Mouse (Mus musculus): ENCODE results near the gene Pum3. TPM values are rescaled to one million over a fixed set of nuclear protein-coding genes. Genes with fewer than 3 reads are reported as not detected.

Pum3 gene
- total and polyA plus RNA-seq, 3 experiments = 98.3 to 181 (median 166) TPM

- no peaks in the 10 kb centered on the region for H3K36me3 ChIP-seq (ENCODE audit: control insufficient read depth in 1 of 2, insufficient read depth in 2 of 2, low read length in 2 of 2)
- DNase-seq (ENCODE audit: low read depth, low spot score) = no peak
- no peaks in the 10 kb centered on the region for H3K79me2 ChIP-seq (ENCODE audit: control insufficient read depth, insufficient read depth, low read length, poor library complexity)
- no peaks in the 10 kb centered on the region for H3K9me3 ChIP-seq (replicated peaks; ENCODE audit: insufficient read depth, low read length)
- no peak overlapping the region for H3K9ac ChIP-seq (ENCODE audit: control insufficient read depth, low read depth, low read length, poor library complexity, severe bottlenecking)
- TF ChIP-seq MAFK (IDR thresholded peaks at IDR 0.05; ENCODE audit: borderline replicate concordance, low read depth, low read length) = no peak
- no peak for TF ChIP-seq MXI1 (IDR thresholded peaks at IDR 0.05; ENCODE audit: low read depth, low read length)
- no peak for TF ChIP-seq RAD21 (IDR thresholded peaks at IDR 0.05; ENCODE audit: low read depth, low read length)
- no peak for TF ChIP-seq SMC3 (IDR thresholded peaks at IDR 0.05; ENCODE audit: low read depth, low read length)
- TF ChIP-seq ELF1 (IDR thresholded peaks at IDR 0.05; ENCODE audit: low read depth, low read length) = no peak
- TF ChIP-seq POLR2AphosphoS2 (IDR thresholded peaks at IDR 0.05; ENCODE audit: low read length) = no peak
- TF ChIP-seq RCOR1 (IDR thresholded peaks at IDR 0.05; ENCODE audit: low read depth, low read length) = no peak
- no peak for TF ChIP-seq KAT2A (conservative IDR thresholded peaks at IDR 0.05; ENCODE audit: low read depth, low read length)
- no peak for TF ChIP-seq ZNF384 (IDR thresholded peaks at IDR 0.05; ENCODE audit: low read depth, low read length)
- TF ChIP-seq TCF12 (IDR thresholded peaks at IDR 0.05; ENCODE audit: low read depth, low read length) = no peak
- TF ChIP-seq SIN3A (IDR thresholded peaks at IDR 0.05; ENCODE audit: low read length) = no peak
- TF ChIP-seq USF1 (IDR thresholded peaks at IDR 0.05; ENCODE audit: low read depth, low read length) = no peak
- TF ChIP-seq NELFE (IDR thresholded peaks at IDR 0.05; ENCODE audit: low read depth, low read length) = no peak
- TF ChIP-seq MYC (IDR thresholded peaks at IDR 0.05; ENCODE audit: low read depth, low read length) = no peak
- no peak for TF ChIP-seq MEF2A (IDR thresholded peaks at IDR 0.05; ENCODE audit: extremely low read depth, insufficient replicate concordance, low read depth, low read length, poor library complexity, severe bottlenecking)
- H3K4me1 ChIP-seq (ENCODE audit: control insufficient read depth in 1 of 2, insufficient read depth in 2 of 2, low read length in 2 of 2) = no peaks in the 10 kb centered on the region
- no peaks in the 10 kb centered on the region; a peak in 1 of 4 replicates for H3K27me3 ChIP-seq (ENCODE audit: control insufficient read depth in 1 of 2, insufficient read depth in 2 of 2, low read length in 2 of 2)
- no peak overlapping the region for H3K27ac ChIP-seq (ENCODE audit: control insufficient read depth, low read depth, low read length)
- peak overlapping the region; percentile 43 to 47 for H3K4me3 ChIP-seq (ENCODE audit: control insufficient read depth in 1 of 2, insufficient read depth in 1 of 2, low read depth in 2 of 2, low read length in 2 of 2)
These were observed 8.5 kb upstream of the Pum3 start for GRCm38 (mm10) chr19:27437982-27438652.

- DNase-seq (ENCODE audit: low read depth, low spot score) = peak; percentile 56
- Histone ChIP-seq H3K4me1 (ENCODE audit: control insufficient read depth in 1 of 2, insufficient read depth in 2 of 2, low read length in 2 of 2) (peaks cover 0 to 2% of the 10 kb centered on the region in 2 experiments; a peak in 1 of 4 replicates), H3K79me2 (ENCODE audit: control insufficient read depth, insufficient read depth, low read length, poor library complexity) (peaks cover 32% of the 10 kb centered on the region), H3K9ac (ENCODE audit: control insufficient read depth, low read depth, low read length, poor library complexity, severe bottlenecking) (peak overlapping the region; percentile 95), H3K36me3 (ENCODE audit: control insufficient read depth in 1 of 2, insufficient read depth in 2 of 2, low read length in 2 of 2) (peaks cover 4 to 14% of the 10 kb centered on the region in 2 experiments), H3K4me3 (ENCODE audit: control insufficient read depth in 1 of 2, insufficient read depth in 1 of 2, low read depth in 2 of 2, low read length in 2 of 2) (peak overlapping the region; percentile 49 to 88), H3K27me3 (ENCODE audit: control insufficient read depth in 1 of 2, insufficient read depth in 2 of 2, low read length in 2 of 2) (no peaks in the 10 kb centered on the region), H3K9me3 (replicated peaks; ENCODE audit: insufficient read depth, low read length) (no peaks in the 10 kb centered on the region), H3K27ac (ENCODE audit: control insufficient read depth, low read depth, low read length) (peak overlapping the region; percentile 93)
- no peak for TF ChIP-seq POLR2AphosphoS5 (IDR thresholded peaks at IDR 0.05; ENCODE audit: borderline replicate concordance, low read depth, low read length)
- no peak for TF ChIP-seq USF1 (IDR thresholded peaks at IDR 0.05; ENCODE audit: low read depth, low read length)
- no peak for TF ChIP-seq MAZ (IDR thresholded peaks at IDR 0.05; ENCODE audit: low read depth, low read length)
- no peak for TF ChIP-seq MAX (IDR thresholded peaks at IDR 0.05; ENCODE audit: low read length)
- no peak for TF ChIP-seq UBTF (IDR thresholded peaks at IDR 0.05; ENCODE audit: borderline replicate concordance, insufficient read depth, low read depth, low read length)
- TF ChIP-seq CHD2 (IDR thresholded peaks at IDR 0.05; ENCODE audit: low read length) = no peak
- no peak for TF ChIP-seq GATA1 (IDR thresholded peaks at IDR 0.05; ENCODE audit: low read depth, low read length)
- TF ChIP-seq TCF12 (IDR thresholded peaks at IDR 0.05; ENCODE audit: low read depth, low read length) = no peak
- TF ChIP-seq E2F4 (IDR thresholded peaks at IDR 0.05; ENCODE audit: borderline replicate concordance, low read depth, low read length) = no peak
- no peak for TF ChIP-seq POLR2A (IDR thresholded peaks at IDR 0.05; ENCODE audit: control insufficient read depth in 1 of 2, insufficient read depth in 1 of 2, low read depth in 1 of 2, low read length in 2 of 2, poor library complexity in 1 of 2)
- TF ChIP-seq TBP (IDR thresholded peaks at IDR 0.05; ENCODE audit: low read depth, low read length) = no peak
- no peak for TF ChIP-seq ELF1 (IDR thresholded peaks at IDR 0.05; ENCODE audit: low read depth, low read length)
- TF ChIP-seq RCOR1 (IDR thresholded peaks at IDR 0.05; ENCODE audit: low read depth, low read length) = no peak
- TF ChIP-seq POLR2AphosphoS2 (IDR thresholded peaks at IDR 0.05; ENCODE audit: low read length) = no peak
- no peak for TF ChIP-seq ZNF384 (IDR thresholded peaks at IDR 0.05; ENCODE audit: low read depth, low read length)
- no peak for TF ChIP-seq USF2 (IDR thresholded peaks at IDR 0.05; ENCODE audit: borderline replicate concordance in 1 of 2, insufficient read depth in 1 of 2, low read depth in 1 of 2, low read length in 2 of 2)
- no peak for TF ChIP-seq EP300 (IDR thresholded peaks at IDR 0.05; ENCODE audit: low read depth in 1 of 2, low read length in 2 of 2)
- no peak for TF ChIP-seq ZMIZ1 (IDR thresholded peaks at IDR 0.05; ENCODE audit: low read depth, low read length)
- no peak for TF ChIP-seq RAD21 (IDR thresholded peaks at IDR 0.05; ENCODE audit: low read depth, low read length)
These were observed 781 bp upstream of the Pum3 start for GRCm38 (mm10) chr19:27430406-27430805.
